Mouse (Mus musculus) liver, embryonic 14.5 days (tissue): ENCODE measurements at regions not wholly inside any gene's neighbourhood (a gene's known extent, or its start where the extent isn't known, plus 50 kb on each side); places are given as distances from the start of the nearest gene placed in this dataset.

Source experiments
- CTCF ChIP-seq: IDR thresholded peaks from 2 replicates; pipeline ENCODE4 v1.5.1; 2016; ENCODE audit warnings: antibody characterized with exemption, low read depth, control low read depth
- EP300 ChIP-seq: IDR thresholded peaks from 2 replicates; pipeline ENCODE4 v1.6.1; 2016; ENCODE audit warnings: antibody characterized with exemption, low read depth

DNA sequence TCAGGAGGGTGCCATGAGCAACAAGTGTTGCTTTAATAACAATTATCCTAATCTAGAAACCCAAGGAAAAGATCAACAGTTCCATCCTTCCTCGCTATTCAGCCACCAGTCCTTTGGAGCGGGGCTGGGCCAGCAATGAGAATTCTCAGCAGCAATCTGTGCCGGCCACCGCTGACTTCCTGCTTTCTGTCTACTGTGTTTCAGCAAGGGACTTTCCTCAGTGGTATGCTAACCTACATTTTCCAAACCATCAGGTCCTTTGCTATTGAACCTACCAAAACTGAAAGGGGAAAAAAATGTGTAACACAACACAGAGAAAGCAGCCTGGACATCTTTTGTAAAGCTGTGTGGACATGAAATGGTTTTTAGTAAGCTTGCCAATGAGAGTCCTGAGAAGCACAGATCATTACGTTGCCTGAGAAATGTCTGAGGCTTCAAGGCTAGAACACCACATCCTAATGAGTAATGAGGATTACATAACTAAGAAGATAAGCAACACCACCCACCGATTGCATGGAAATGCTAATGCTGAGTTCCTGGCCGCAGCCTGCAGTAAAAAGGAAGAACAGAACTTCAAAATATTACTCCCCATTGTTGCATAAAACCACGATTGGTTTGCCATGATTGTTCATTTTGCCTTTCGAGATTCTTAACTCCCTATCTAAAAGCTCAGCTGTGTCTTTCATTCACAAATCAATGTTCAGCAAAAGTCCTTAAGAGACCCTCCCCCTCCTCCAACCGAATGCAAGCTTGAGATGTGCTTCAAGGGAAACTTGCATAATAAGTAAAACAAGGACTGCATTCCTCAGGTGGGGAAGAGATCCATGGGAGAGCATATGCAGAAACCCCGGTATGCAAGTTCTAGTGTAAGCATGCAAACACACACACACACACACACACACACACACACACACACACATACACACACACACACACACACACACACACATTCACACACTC, 130.9 kb upstream of the 4930412O13Rik start:
- TF ChIP-seq CTCF (no peak), EP300 (no peak)
